Mouse (Mus musculus) midbrain, embryonic 16.5 days (tissue): ENCODE results near the gene Arl3. TPM values are rescaled to one million over a fixed set of nuclear protein-coding genes. Genes with fewer than 3 reads are reported as not detected.

Experiments
- ATAC-seq: fragments of 200-750 bp; cut with Nextera tagmentation; 2 replicates; pipeline ENCODE4 v1.8.0; 2017; ENCODE audit warnings: moderate TSS enrichment
- H3K27ac ChIP-seq: fragments of 300-500 bp; sonication (generic); 2 replicates; pipeline ENCODE4 v1.5.1; 2014; ENCODE audit warnings: mild to moderate bottlenecking, low read length, mixed read lengths
- H3K27me3 ChIP-seq: fragments of 300-500 bp; sonication (generic); 2 replicates; pipeline ENCODE4 v1.6.1; 2014; ENCODE audit warnings: low read depth, low read length, mixed read lengths; ENCODE audit not compliant: control insufficient read depth, insufficient read depth
- H3K36me3 ChIP-seq: fragments of 300-500 bp; sonication (generic); 2 replicates; pipeline ENCODE4 v1.6.1; 2014; ENCODE audit warnings: mild to moderate bottlenecking, low read length, moderate library complexity, mixed read lengths; ENCODE audit not compliant: control insufficient read depth, insufficient read depth
- H3K4me1 ChIP-seq: fragments of 300-500 bp; sonication (generic); 2 replicates; pipeline ENCODE4 v1.6.1; 2014; ENCODE audit warnings: mild to moderate bottlenecking, low read length, mixed read lengths; ENCODE audit not compliant: control insufficient read depth, insufficient read depth
- H3K4me2 ChIP-seq: fragments of 300-500 bp; sonication (generic); 2 replicates; pipeline ENCODE4 v1.6.1; 2014; ENCODE audit warnings: mild to moderate bottlenecking, low read length, mixed read lengths
- H3K4me3 ChIP-seq: fragments of 300-500 bp; sonication (generic); 2 replicates; pipeline ENCODE4 v1.5.1; 2014; ENCODE audit warnings: low read depth, mild to moderate bottlenecking, low read length, moderate library complexity, mixed read lengths
- H3K9ac ChIP-seq: fragments of 300-500 bp; sonication (generic); 2 replicates; pipeline ENCODE4 v1.6.1; 2014; ENCODE audit warnings: low read depth, low read length, mixed read lengths
- H3K9me3 ChIP-seq: fragments of 300-500 bp; sonication (generic); replicated peaks from 2 replicates; pipeline ENCODE4 v1.6.1; 2014; ENCODE audit warnings: mild to moderate bottlenecking, low read length, mixed read lengths; ENCODE audit not compliant: control insufficient read depth, poor library complexity, severe bottlenecking
- WGBS: fragments of 180-500 bp; shearing (Covaris S2); extraction: QIAGEN DNeasy Blood & Tissue Kit; methylation state at CpG from one replicate; pipeline ENCODE4 v1.1.7; 2014; 5-methylcytosine and 5-hydroxymethylcytosine counted together
- polyA plus RNA-seq: library from polyadenylated mRNA; unstranded; fragments of >200 nt; fragmentation: Nextera tagmentation; extraction: Ambion mirVana; gene quantifications from 2 replicates; pipeline ENCODE4 v1.2.1, GENCODE M21; 2015

Arl3 gene
- polyA plus RNA-seq, 1 experiment from 2014 or later, result 226 TPM

GRCm38 (mm10) chr19:46516667-46517528 lies 56.1 kb downstream of the Arl3 start:
- no peak for ATAC-seq
- Histone ChIP-seq H3K36me3 (peaks cover 28% of the 10 kb centered on the region), H3K9ac (no peak overlapping the region), H3K4me3 (no peak overlapping the region), H3K9me3 (no peaks in the 10 kb centered on the region), H3K4me1 (peaks cover 11% of the 10 kb centered on the region), H3K27me3 (no peaks in the 10 kb centered on the region), H3K4me2 (no peak overlapping the region), H3K27ac (no peak overlapping the region)
- 41% methylated on average over 3 of the region's 3 CpGs for WGBS

GRCm38 (mm10) chr19:46515287-46515821 lies 57.6 kb downstream of the Arl3 start:
- H3K4me2 ChIP-seq, result no peak overlapping the region
- H3K9ac ChIP-seq, result no peak overlapping the region
- no peak overlapping the region for H3K4me3 ChIP-seq
- no peak overlapping the region for H3K27ac ChIP-seq
- 90% methylated on average over 24 of the region's 24 CpGs for WGBS
- no peaks in the 10 kb centered on the region for H3K27me3 ChIP-seq
- H3K36me3 ChIP-seq, result peaks cover 28% of the 10 kb centered on the region
- H3K9me3 ChIP-seq, result no peaks in the 10 kb centered on the region
- H3K4me1 ChIP-seq, result peaks cover 14% of the 10 kb centered on the region
- no peak for ATAC-seq

GRCm38 (mm10) chr19:46514387-46514786 lies 58.6 kb downstream of the Arl3 start:
- no peaks in the 10 kb centered on the region for H3K9me3 ChIP-seq
- H3K27ac ChIP-seq, result no peak overlapping the region
- no peak overlapping the region for H3K4me2 ChIP-seq
- H3K4me3 ChIP-seq, result no peak overlapping the region
- H3K4me1 ChIP-seq, result peaks cover 20% of the 10 kb centered on the region
- 86% methylated on average over 12 of the region's 12 CpGs for WGBS
- H3K36me3 ChIP-seq, result peaks cover 28% of the 10 kb centered on the region
- H3K27me3 ChIP-seq, result no peaks in the 10 kb centered on the region
- no peak for ATAC-seq
- no peak overlapping the region for H3K9ac ChIP-seq

GRCm38 (mm10) chr19:46511263-46511662 lies 61.7 kb downstream of the Arl3 start:
- Histone ChIP-seq H3K27me3 (no peaks in the 10 kb centered on the region), H3K36me3 (peaks cover 31% of the 10 kb centered on the region), H3K4me2 (no peak overlapping the region), H3K4me3 (no peak overlapping the region), H3K4me1 (peaks cover 40% of the 10 kb centered on the region), H3K9me3 (no peaks in the 10 kb centered on the region), H3K9ac (no peak overlapping the region; the same call in 1 of the 2 replicates), H3K27ac (no peak overlapping the region)
- no peak for ATAC-seq
- 84% methylated on average over 10 of the region's 10 CpGs for WGBS

GRCm38 (mm10) chr19:46510824-46511223 lies 62.2 kb downstream of the Arl3 start:
- ATAC-seq, result no peak
- Histone ChIP-seq H3K4me1 (peaks cover 45% of the 10 kb centered on the region), H3K27me3 (no peaks in the 10 kb centered on the region), H3K9ac (no peak overlapping the region), H3K4me2 (no peak overlapping the region), H3K4me3 (no peak overlapping the region), H3K9me3 (no peaks in the 10 kb centered on the region), H3K36me3 (peaks cover 31% of the 10 kb centered on the region), H3K27ac (no peak overlapping the region)
- 63% methylated on average over 3 of the region's 3 CpGs for WGBS

- no peak overlapping the region for H3K27ac ChIP-seq
- peaks cover 49% of the 10 kb centered on the region for H3K4me1 ChIP-seq
- no peak for ATAC-seq
- H3K9me3 ChIP-seq, result no peaks in the 10 kb centered on the region
- H3K36me3 ChIP-seq, result peaks cover 28% of the 10 kb centered on the region
- no peaks in the 10 kb centered on the region for H3K27me3 ChIP-seq
- H3K4me3 ChIP-seq, result no peak overlapping the region
- 77% methylated on average over 5 of the region's 5 CpGs for WGBS
- H3K9ac ChIP-seq, result no peak overlapping the region
- no peak overlapping the region for H3K4me2 ChIP-seq
These were observed 62.6 kb downstream of the Arl3 start for GRCm38 (mm10) chr19:46510401-46510800.

- no peak for ATAC-seq
- Histone ChIP-seq H3K4me1 (peaks cover 56% of the 10 kb centered on the region), H3K9ac (no peak overlapping the region), H3K4me2 (no peak overlapping the region), H3K36me3 (peaks cover 21% of the 10 kb centered on the region), H3K27me3 (no peaks in the 10 kb centered on the region), H3K9me3 (no peaks in the 10 kb centered on the region), H3K4me3 (no peak overlapping the region), H3K27ac (no peak overlapping the region)
- 86% methylated on average over 4 of the region's 4 CpGs for WGBS
These were observed 63.3 kb downstream of the Arl3 start for GRCm38 (mm10) chr19:46509736-46510135.

GRCm38 (mm10) chr19:46509202-46509601 lies 63.8 kb downstream of the Arl3 start:
- ATAC-seq, result no peak
- peaks cover 16% of the 10 kb centered on the region for H3K36me3 ChIP-seq
- peak overlapping the region; percentile 10; the same call in 1 of the 2 replicates for H3K4me2 ChIP-seq
- H3K9ac ChIP-seq, result no peak overlapping the region
- H3K27ac ChIP-seq, result no peak overlapping the region
- WGBS, result 86% methylated on average over 3 of the region's 3 CpGs
- peaks cover 61% of the 10 kb centered on the region for H3K4me1 ChIP-seq
- H3K4me3 ChIP-seq, result no peak overlapping the region
- no peaks in the 10 kb centered on the region for H3K27me3 ChIP-seq
- no peaks in the 10 kb centered on the region for H3K9me3 ChIP-seq

- H3K9ac ChIP-seq, result 0 out of 2 replicates have a peak overlapping the region, but pooled peaks have one; percentile 27
- no peaks in the 10 kb centered on the region for H3K27me3 ChIP-seq
- peak overlapping the region; percentile 10; the same call in 1 of the 2 replicates for H3K4me2 ChIP-seq
- peaks cover 61% of the 10 kb centered on the region for H3K4me1 ChIP-seq
- H3K27ac ChIP-seq, result no peak overlapping the region
- H3K36me3 ChIP-seq, result peaks cover 12% of the 10 kb centered on the region
- H3K4me3 ChIP-seq, result no peak overlapping the region
- no peaks in the 10 kb centered on the region for H3K9me3 ChIP-seq
- WGBS, result 86% methylated on average over 3 of the region's 3 CpGs
- ATAC-seq, result no peak
These were observed 64.3 kb downstream of the Arl3 start for GRCm38 (mm10) chr19:46508738-46509137.
